Mouse (Mus musculus) small intestine, adult 10 weeks (tissue): ENCODE data around the gene Gm12184. TPM values are rescaled to one million over a fixed set of nuclear protein-coding genes. Genes with fewer than 3 reads are reported as not detected.

Source experiments
- polyA plus RNA-seq: library from polyadenylated mRNA; stranded (reverse); fragments of 350-450 nt; fragmentation: Illumina TruSeq; extraction: RNeasy Lipid Tissue Mini Kit (QIAGEN cat#74804); gene quantifications from one replicate; pipeline ENCODE4 v1.2.3, GENCODE M21; 2014; ENCODE audit warnings: low replicate concordance

Gm12184 gene
- polyA plus RNA-seq, result 5.0 TPM

DNA sequence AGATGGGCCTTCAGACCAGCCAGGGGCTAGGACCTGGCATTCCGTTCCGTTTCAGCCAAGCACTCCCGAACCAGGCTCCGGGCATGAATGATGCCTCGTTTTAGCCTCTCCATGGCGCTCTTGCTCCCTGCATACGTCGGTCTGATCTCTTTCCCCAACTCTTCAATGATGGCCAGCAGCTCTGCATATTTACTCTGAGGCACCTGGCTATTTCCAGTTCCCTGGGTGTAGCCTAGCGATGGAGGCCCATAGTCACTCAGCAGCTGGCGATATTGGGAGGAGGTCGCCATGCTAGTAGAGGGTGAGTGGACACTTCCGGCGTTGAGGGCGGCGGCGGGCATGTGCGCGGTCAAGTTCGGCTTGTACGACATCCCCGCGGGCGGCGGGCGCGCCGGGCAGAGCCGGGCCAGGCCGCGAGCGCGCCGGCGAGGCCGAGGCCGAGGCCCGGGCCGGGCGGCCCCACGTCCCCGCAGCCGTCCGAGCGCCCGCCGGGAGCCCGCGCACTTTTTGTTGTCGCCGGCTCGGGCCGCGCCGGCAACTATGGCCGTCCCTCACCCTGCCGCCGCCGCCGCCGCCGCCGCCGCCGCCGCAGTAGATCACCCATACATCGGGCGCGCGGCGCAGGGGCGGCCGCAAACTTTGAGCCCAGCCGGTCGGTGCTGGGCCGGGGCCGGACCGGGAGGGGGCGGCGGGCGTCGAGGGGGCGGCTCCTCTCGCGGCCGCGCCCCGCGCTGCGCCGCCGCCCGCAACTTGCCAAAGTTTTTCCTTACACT lies at the start of gene Gm12184, which contains the start of gene Trim7:
Gene Gm12184, minus strand, starts transcription at position 677 of the 773 bp plus-strand sequence.
Gene Trim7, plus strand, starts transcription at position 162 of the 773 bp plus-strand sequence.

DNA sequence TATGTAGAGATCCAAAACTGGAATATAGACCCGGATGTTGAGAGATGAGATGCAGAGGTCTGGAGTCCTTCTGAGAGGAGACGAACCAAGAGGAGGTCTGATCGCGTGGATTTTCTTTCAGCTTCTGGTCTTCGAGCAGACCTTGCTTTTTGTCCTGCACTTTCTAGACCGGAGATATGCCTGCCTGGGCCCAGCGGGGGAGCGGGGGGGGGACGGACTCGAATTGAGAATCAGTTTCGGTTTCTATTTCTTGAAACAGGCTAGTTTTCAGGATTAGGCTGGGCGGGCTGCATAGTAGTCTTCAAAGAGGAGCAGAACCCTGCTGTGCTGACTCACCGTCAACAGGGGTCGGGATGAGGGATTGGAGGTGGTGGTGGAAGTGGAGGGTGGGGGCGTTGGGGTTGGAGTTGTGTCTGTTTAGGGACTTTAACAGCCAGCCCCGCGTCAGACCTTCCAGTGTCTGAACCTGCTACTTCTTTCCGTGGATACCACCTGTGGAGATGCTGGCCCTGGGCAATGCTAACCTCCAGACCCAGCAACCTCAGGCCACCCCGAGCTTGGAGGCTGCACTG lies 44.8 kb upstream of the Gm12184 start, which contains the start of gene Irgm1:
Gene Irgm1, minus strand, starts transcription at position 483 of the 572 bp plus-strand sequence.

DNA sequence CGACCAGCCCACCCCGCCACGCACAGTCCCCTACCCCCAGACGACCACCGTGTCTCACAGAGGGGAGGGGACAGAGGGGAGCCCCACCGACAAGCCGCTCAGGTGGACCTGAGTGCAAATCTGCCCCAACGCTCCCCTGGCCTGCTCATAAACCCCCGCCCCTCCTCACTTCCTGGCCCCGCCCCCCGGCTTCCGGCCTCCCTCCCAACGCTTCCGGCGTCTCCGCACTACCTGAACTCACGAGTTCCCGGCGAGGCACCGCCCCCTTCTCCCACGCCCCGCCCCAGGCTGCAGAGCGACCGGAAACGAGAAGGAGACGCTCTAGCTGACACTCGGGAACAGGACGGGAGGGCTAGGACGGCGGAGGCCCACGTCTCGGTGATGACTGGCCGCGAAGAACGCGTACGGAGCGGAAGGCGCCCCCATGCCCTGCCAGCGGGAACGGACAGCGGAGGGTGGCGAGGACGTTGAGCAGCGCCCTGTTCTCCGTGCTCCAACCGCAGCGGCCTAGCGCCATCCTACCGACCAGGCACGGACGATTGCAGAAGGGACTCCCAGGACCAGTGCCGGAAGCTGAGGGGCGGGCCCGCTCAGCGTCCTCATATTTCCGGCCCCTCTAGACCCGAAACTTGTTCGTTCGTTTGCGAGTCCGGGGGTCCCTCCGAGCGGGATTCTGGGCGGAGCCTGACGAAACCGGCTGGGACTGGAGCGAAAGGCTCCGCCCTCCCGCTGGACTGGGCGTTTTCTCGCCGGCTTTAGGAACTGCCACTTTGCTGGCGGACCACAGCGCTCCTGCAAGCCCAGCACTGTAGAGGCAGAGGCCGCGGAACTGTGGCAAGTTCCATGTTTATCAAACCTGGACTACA lies 9.4 kb downstream of the Gm12184 start, which contains the start of gene Trim41:
Gene Trim41, minus strand, starts transcription at position 554 of the 866 bp plus-strand sequence.

DNA sequence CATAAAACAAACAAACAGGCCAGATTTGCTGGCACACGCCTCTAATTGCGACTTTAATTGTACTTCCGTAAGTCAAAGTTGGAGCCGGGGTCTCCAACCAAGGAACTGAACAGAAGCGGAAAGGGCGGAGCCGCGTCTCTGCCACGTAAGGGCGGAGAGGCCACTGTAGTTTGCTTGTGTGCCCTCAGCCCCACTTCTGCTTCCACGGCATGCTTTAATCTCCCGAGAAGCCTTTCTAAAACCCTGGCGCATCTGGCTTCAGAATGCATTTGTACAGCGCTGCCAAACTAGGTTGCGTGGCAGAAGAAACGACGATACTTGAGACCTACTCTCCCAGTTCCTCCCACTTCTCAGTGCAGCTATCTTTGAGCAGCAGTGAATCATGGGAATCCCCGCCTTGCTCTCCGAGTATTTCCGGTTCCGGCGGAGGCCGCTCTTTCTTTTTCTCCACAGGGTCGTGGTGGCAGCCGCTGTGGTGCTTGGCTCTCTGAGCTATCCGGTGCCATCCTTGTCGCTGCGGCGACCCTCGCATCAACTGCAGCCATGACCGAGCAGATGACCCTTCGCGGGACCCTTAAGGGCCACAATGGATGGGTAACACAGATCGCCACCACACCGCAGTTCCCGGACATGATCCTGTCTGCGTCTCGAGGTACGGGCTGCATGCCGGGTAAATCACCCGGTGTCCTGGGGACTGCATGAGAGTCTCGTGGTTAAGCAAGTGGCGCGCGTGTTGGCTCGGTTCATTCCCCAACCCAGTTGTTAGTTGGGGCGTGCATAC lies 26.3 kb downstream of the Gm12184 start, which contains the start of gene Rack1:
Gene Rack1, plus strand, starts transcription at position 412 of the 781 bp plus-strand sequence.

Other genes starting within 250 kb of the Gm12184 start
- 93.3 TPM for gene Rack1, start 26.3 kb downstream of the Gm12184 start, polyA plus RNA-seq
- 10.4 TPM for gene Trim41, start 9.3 kb downstream of the Gm12184 start, polyA plus RNA-seq
- gene Trim7, start 515 bp downstream of the Gm12184 start, polyA plus RNA-seq, result 4.1 TPM
- 35.8 TPM for gene Irgm1, start 45.0 kb upstream of the Gm12184 start, polyA plus RNA-seq
- 32.7 TPM for gene Gm5431, start 75.6 kb upstream of the Gm12184 start, polyA plus RNA-seq
- 5.8 TPM for gene Psme2b, start 119.5 kb upstream of the Gm12184 start, polyA plus RNA-seq
- 6.8 TPM for gene Olfr56, start 152.2 kb upstream of the Gm12184 start, polyA plus RNA-seq
- 1.3 TPM for gene 9930111J21Rik1, start 152.7 kb upstream of the Gm12184 start, polyA plus RNA-seq
- 0.97 TPM for gene Gm12185, start 165.6 kb upstream of the Gm12184 start, polyA plus RNA-seq
- gene Tgtp1, start 167.5 kb upstream of the Gm12184 start, polyA plus RNA-seq, result 8.9 TPM
- gene 9930111J21Rik2, start 224.6 kb upstream of the Gm12184 start, polyA plus RNA-seq, result 18.7 TPM
- gene Tgtp2, start 237.6 kb upstream of the Gm12184 start, polyA plus RNA-seq, result 22.2 TPM
- gene Ifi47, start 249.9 kb upstream of the Gm12184 start, polyA plus RNA-seq, result 66.3 TPM